Mouse (Mus musculus) brown adipose tissue, adult 24 weeks (tissue): ENCODE results near the gene 9230102O04Rik. TPM values are rescaled to one million over a fixed set of nuclear protein-coding genes. Genes with fewer than 3 reads are reported as not detected.

Source experiments
- H3K27ac ChIP-seq: fragments of 200-500 bp; replicated peaks from 2 replicates; pipeline ENCODE4 v1.5.1; 2012; ENCODE audit warnings: low read depth, mild to moderate bottlenecking, low read length
- H3K4me1 ChIP-seq: fragments of 200-500 bp; 2 replicates; pipeline ENCODE4 v1.6.1; 2012; ENCODE audit warnings: low read length, mixed read lengths; ENCODE audit not compliant: control insufficient read depth, insufficient read depth, insufficient read length
- H3K4me3 ChIP-seq: fragments of 200-500 bp; 2 replicates; pipeline ENCODE4 v1.5.1; 2012; ENCODE audit warnings: low read depth, mild to moderate bottlenecking, low read length, moderate library complexity; ENCODE audit not compliant: insufficient read depth
- polyA plus RNA-seq: library from polyadenylated mRNA; stranded (reverse); fragments of >200 nt; gene quantifications from 2 replicates; pipeline ENCODE4 v1.2.4, GENCODE M21; 2012; ENCODE audit not compliant: missing spikeins, insufficient read depth, insufficient read length

The 9230102O04Rik gene
- polyA plus RNA-seq, 1 experiment = not detected

DNA sequence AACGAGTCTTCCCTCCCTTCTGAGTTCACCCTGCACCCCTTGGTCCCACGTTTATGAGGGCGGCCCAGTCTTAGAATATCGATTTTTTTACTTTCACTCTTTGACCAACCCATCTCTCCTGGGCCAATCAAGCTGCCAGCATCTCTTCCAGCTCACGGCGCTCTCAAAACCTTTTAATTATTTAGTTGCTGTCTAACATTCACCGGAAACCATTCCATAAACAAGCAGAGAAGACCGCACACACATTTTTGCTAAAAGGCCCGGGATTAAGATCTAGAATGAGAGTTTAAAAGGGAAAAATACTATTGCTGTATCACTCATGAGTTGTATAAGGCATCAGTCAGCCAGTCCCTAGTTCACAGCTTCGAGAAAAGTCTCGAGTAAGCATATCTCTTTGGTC, 9.1 kb downstream of the 9230102O04Rik start:
- H3K4me1 ChIP-seq = peaks cover 4% of the 10 kb centered on the region; the same call in 1 of the 2 replicates
- H3K27ac ChIP-seq = no peak overlapping the region
- H3K4me3 ChIP-seq = no peak overlapping the region

DNA sequence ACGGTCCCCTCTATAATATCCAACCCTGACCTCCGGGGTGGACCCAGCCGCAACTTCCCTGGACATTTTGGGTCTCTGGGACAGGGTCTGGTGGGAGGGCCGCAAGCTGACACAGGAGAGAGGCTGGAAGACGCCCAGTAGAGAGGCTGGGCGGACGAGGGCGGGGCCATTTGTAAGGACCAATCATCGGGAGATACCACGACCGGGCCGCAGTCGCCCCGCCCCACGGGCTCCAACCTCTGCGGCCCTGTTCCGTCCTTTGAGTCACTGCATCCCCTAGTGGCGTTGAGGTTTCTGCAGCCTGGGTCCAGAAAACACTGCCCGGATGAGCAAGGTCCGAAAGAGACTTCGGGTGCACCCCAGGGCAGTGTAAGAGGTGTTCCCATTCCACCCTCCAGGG, 9.8 kb downstream of the 9230102O04Rik start:
- Histone ChIP-seq H3K4me3 (peak overlapping the region; percentile 74), H3K27ac (no peak overlapping the region)

DNA sequence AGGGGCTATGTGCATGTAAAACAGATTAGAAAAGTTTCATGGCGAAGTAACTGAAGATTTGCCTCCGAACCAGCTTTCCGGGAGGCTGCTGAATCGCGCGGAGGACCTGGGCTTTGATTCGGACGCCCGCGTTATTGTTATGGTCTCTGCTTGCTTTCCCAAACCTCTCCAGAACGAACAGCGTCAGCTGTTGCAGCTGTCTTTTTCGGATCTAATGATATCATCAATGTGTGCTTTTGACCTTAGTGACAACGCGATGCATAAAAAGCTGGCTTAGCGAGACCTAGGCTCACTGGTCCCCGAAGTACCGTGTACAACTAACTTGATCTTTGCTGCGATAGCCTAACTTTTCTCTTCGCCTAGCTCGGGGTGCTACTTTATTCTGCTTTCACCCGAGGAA, 10.2 kb downstream of the 9230102O04Rik start:
- Histone ChIP-seq H3K4me1 (peaks cover 4% of the 10 kb centered on the region; the same call in 1 of the 2 replicates), H3K4me3 (peak overlapping the region; percentile 74)

More for the DNA sequence above, 9.8 kb downstream of the 9230102O04Rik start:
- peaks cover 4% of the 10 kb centered on the region; the same call in 1 of the 2 replicates for H3K4me1 ChIP-seq

DNA sequence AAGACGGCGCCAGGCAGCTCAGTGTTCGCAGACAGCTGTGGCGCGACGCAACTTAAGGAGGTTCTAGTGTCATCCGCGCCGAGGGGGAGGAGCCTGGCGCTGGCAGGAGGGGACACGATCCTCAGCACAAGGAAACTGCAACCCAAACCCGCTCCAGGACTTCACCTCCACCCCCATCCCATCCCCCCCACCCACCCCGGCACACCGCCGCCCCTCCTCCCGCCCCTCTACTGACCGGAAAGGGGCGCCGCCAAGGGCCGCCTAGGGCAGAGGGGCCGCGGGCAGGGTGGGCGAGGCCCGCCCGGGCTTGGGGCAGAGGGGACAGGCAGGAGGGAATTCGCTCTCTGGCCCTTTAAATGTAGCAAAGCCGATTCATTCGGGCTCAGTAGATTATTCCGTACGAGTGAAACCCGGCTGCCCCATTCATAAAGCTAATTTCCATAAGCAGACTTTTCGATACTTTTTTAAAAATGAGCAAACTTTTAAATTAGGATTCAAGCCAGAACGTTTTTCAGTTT, 10.7 kb downstream of the 9230102O04Rik start:
- Histone ChIP-seq H3K4me3 (peak overlapping the region; percentile 74), H3K4me1 (peaks cover 4% of the 10 kb centered on the region; the same call in 1 of the 2 replicates), H3K27ac (no peak overlapping the region)

More for the DNA sequence above, 10.2 kb downstream of the 9230102O04Rik start:
- no peak overlapping the region for H3K27ac ChIP-seq

DNA sequence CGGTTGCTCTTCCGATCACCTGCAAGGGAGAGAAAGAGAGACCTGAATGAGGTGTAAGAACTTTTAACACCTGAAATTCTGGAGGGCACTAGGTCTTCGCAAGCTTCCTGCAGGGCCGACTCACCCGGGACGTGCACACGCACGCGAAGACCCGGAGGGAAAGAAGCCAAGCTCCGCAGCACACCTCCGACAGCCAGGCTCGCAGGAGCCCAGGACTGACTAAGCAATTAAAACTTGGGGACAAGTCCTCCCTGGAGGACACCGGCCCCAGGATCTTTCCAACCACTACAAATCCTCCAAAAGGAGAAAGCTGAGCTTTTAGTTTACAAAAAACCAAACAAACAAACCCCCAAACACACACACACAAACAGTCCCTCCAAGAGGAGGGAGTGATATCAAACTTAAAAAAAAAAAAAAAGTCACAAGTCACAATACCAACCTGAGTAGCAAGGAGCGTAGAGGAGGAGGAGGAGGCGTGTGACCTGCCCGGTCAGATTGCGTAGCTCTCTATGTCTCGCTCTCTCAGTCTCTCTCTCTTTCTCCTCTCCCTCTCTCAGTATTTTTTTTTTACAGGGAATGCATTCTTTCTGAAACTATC, 11.3 kb downstream of the 9230102O04Rik start:
- H3K4me1 ChIP-seq = peaks cover 4% of the 10 kb centered on the region; the same call in 1 of the 2 replicates
- peak overlapping the region; percentile 74 for H3K4me3 ChIP-seq
- no peak overlapping the region for H3K27ac ChIP-seq

DNA sequence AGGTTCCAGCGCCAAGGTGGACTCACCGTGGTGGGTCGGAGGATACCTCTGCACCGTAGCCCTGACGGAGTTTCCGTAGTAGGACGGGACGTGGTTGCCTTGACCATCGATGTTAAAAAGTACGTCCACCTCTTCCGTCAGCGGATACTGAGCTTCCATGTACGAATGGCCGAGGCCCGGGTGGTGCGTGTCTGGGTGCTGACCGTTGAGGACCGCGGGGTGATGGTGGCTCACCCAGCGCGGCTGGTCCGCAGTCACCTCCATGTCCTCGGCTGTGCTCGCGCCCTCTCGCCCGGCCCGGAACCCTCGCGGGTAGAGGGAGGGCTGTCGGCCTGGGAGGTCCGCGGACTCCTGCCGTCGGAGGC, 12.0 kb downstream of the 9230102O04Rik start:
- Histone ChIP-seq H3K4me3 (peak overlapping the region; percentile 74), H3K4me1 (peaks cover 4% of the 10 kb centered on the region; the same call in 1 of the 2 replicates), H3K27ac (no peak overlapping the region)

DNA sequence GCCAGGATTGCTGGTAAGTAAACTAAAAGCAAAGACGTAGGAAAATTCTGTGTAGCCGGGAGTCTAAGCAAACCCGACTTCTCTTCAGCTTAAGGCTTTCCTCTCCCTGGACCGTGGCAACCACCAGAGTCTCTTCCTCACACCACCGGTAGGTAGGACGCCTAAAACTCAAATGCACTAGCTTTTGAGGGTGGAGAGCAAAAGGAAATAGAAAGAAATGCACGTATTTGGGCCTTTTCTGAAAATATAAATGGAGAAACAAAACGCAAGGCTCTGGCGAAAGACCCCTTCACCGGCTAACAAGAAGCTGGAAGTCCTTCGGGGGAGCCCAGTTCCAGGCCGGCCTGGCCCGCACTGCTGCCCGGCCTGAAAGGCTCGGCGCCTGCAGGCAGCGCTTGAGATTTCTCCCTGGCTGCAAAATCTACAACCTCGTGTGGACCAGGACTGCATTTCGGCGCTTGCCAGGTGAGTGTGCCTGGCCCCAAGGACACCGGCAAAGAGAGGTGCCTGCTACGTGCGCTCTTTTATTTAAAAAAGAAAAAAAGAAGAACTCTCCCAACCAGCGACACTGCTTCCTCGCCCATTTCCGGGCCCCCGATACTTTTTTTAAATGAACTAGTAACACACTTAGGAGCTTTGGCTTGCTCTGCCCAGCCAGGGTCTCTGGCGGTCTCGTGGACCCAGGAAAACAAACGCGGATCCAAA, 12.6 kb downstream of the 9230102O04Rik start:
- Histone ChIP-seq H3K4me3 (peak overlapping the region; percentile 74), H3K27ac (no peak overlapping the region)

DNA sequence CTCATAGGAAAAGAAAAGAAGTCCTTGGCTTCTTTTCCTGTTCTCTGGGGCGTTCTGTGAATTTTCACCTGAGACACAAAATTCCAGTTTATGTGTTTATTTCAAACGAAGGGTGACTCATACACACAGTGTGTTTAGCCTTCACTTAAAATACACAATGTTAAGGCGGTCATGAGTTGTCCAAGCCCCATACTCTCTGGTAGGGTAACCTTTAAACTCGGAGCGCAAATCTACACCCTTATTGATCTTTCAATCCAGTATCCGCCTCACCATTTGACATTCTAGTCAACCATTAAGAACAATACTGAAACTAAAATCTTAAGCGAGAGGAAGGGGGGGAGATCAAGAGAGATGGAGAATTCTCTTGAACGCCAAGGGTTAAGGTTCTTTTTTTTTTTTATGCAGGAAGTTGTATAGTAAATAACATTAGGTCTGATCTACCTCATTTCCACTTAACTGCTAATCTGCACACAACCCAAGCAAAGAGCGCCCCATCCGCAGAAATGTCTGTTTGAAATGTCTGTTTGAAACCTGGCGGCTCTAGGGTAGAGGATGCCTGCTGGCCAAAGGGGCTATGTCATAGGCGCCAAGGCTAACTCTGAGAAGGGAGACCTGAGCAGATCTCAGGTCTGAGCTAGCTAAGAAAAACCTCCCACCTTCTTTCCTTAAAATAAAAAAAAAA, 13.5 kb downstream of the 9230102O04Rik start:
- H3K4me3 ChIP-seq = no peak overlapping the region
- H3K4me1 ChIP-seq = peaks cover 4% of the 10 kb centered on the region; the same call in 1 of the 2 replicates
- no peak overlapping the region for H3K27ac ChIP-seq

More for the DNA sequence above, 12.6 kb downstream of the 9230102O04Rik start:
- H3K4me1 ChIP-seq = peaks cover 4% of the 10 kb centered on the region; the same call in 1 of the 2 replicates

DNA sequence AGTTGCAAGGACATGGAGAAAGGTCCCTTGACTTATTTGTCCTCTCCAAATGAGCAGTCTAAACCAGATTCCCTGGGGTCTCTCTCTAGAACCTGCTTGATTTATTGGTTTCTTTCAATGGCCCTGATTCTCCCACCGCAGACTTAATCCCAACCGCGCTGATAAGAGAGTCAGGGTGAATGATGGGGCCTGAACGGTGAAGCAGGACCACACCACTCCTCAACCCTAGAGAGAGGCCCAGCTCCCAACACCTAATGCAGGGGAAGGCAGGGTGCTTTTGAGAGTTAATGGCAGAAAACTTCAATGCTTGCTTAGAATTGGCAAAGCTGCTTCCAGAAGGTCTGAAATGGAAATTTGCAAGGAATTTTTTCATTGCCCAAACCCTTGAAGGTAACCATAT, 14.1 kb downstream of the 9230102O04Rik start:
- Histone ChIP-seq H3K4me3 (no peak overlapping the region), H3K27ac (no peak overlapping the region), H3K4me1 (peaks cover 4% of the 10 kb centered on the region; the same call in 1 of the 2 replicates)

DNA sequence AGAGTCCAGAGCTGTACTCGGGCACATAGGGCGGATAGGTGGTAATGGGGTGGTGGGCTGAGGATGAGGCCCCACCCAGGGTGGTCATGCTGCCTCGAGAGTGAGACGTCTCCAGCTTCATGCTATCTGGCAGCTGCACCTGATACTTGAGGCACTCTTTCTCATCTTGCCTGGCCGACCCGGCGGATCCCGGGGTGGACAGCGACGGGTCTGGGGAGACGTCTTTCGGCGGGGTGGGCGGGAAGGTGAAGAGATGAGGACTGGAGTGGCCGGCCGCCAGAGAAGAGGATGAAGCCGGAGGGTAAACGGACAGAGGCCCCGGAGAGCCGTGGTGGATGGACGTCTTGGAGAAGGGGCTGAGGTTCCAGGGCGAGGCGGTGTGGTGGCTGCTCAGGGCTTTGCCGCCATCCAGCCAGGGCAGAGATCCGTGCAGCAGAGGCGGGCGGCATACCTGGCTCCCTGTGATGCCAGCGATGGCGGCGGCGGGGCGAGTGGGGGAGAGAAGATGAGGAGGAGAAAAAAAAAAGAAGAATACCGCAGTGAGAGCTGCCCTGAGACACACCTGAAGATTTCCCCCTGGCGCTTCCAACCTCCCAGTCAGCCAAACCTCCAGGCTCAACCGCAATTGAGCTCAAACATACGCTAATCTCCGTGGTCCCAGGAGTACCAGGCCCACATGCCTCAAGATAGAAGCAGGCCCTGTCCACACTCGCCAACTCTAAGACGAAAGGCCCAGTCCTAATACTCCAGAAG, 14.7 kb downstream of the 9230102O04Rik start:
- Histone ChIP-seq H3K4me1 (peaks cover 4% of the 10 kb centered on the region; the same call in 1 of the 2 replicates), H3K27ac (no peak overlapping the region), H3K4me3 (no peak overlapping the region)

DNA sequence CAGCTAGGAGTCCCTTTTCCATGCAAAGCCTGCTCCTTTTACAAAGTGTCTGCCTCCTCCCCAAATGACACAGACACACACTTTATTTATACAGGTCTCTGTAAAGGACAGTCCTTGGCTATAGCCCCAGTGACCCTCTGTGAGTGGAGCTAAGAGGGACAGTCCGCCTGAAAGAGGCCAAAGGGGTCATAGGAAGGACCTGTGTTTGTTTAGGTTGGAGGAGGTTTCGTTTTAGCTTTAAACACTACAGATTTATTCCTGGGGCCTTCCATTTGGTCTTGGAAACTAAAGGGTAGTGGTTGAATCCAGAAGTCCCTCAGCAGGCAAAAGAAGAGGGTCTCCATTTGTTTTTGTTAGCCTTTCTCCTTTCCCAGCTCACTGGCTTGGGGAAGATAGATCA, 15.6 kb downstream of the 9230102O04Rik start:
- Histone ChIP-seq H3K4me1 (peaks cover 4% of the 10 kb centered on the region; the same call in 1 of the 2 replicates), H3K27ac (no peak overlapping the region), H3K4me3 (no peak overlapping the region)

DNA sequence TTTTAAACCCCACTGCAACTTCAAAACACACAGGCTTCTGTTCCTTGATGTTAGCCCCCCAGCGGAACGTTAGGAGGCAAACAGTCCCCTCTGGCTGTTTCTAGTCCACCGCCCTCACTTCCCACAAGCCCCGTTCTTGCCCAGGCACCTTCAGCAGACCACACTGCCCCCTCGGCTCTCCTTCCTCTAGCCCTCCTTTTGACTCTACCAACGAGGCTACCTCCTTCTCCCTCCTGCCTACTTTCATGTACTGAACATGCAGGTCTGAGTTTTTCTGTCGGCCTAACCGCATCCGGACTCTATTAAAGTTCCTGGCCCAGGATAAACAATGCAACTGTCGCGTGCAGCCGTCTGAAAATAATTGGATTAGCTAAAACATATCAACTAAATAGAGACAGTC, 16.7 kb downstream of the 9230102O04Rik start:
- no peaks in the 10 kb centered on the region for H3K4me1 ChIP-seq
- no peak overlapping the region for H3K4me3 ChIP-seq
- no peak overlapping the region for H3K27ac ChIP-seq

DNA sequence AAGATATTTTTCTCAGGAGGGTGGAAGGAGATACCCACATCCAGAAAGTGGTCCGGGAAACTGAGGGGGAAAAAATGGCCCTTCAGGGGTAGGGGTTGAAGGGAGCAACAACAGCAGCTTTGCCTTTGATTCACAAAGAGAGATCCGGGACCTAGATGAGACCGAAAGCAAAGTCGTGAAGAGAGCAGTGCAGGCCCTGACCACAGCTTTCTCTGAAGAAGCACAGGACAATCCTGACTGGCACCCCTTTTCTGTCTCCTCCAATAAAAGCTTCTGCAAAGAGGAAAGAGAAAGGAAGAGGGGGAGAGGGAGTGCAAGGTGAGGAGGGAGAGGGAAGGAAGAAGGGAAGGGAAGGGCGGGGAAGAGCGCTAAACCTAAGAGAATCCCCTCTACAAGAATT, 17.5 kb downstream of the 9230102O04Rik start:
- H3K27ac ChIP-seq = no peak overlapping the region
- H3K4me3 ChIP-seq = no peak overlapping the region
- no peaks in the 10 kb centered on the region for H3K4me1 ChIP-seq

DNA sequence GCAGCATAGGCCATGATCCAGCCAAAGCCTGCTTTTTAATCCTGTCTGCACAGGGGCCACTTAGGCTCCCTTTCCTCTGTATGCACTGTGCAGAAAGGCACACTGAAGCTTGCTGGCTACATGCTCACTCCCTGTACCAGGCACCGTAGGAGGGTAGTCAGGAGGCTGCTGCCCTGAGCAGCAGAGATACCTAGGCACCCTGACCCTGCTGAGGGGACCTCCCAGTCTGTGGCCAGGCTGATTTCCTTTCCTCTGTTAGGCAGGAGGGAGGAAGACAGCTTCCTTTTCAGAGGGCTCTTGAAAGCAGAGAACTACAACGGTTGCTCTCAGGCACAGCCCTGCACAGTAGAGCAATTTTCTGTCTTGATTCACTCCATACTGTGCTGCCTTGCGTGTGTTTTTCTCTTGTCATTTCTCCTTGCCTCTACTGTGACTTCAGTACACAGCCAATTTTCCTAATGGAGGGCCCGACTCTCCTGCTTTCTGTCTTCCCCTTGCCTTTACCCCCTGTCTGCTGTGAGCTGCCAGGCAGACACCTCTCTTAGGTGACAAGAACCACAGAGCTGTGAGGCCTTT, 18.1 kb downstream of the 9230102O04Rik start:
- no peak overlapping the region for H3K27ac ChIP-seq
- no peaks in the 10 kb centered on the region for H3K4me1 ChIP-seq
- no peak overlapping the region for H3K4me3 ChIP-seq
